Mouse (Mus musculus) ES-E14 (cell line): ENCODE measurements around the gene Gm11034.

Experiments used
- CHD2 ChIP-seq: IDR thresholded peaks from 2 replicates; pipeline ENCODE4 v1.6.1; 2014; ENCODE audit warnings: mild to moderate bottlenecking, low read depth, low read length, inconsistent platforms
- ZC3H11A ChIP-seq: IDR thresholded peaks from 2 replicates; pipeline ENCODE4 v1.6.1; 2012; ENCODE audit warnings: low read depth, mild to moderate bottlenecking, inconsistent platforms, low read length, borderline replicate concordance

DNA sequence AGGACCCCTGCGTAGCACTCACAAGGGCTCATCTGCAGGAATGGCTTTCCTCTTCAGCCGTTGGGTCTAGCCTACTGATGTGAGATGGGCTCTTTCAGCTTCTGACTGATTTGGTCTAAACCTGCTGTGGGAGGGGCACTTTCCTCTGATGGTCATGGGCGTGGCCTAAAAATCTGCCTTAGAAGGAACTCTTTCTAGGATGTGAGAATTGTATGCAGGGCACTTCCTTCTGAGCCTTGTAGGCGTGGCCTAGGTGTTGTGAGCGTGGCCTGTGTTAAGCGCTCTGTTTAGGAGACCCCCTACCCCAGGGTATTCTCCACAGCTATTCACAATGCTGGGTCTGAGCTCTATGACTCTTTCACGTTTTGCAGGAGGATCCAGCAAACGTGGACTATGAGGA, 15.4 kb downstream of the Gm11034 start:
- TF ChIP-seq ZC3H11A (no peak), CHD2 (no peak)
